Mouse (Mus musculus) frontal cortex, adult 2 months (tissue): ENCODE results near the gene Antxr1. TPM values are rescaled to one million over a fixed set of nuclear protein-coding genes. Genes with fewer than 3 reads are reported as not detected.

Experiments used
- DNase-seq, 2 experiments: peaks; one replicate each; pipeline ENCODE4 v3.0.0; 2022; ENCODE audit warnings: low spot score in 1 of 2; ENCODE audit errors: extremely low spot score in 1 of 2
- polyA plus RNA-seq: library from polyadenylated mRNA; depleted of rRNA; stranded (reverse); fragments of >200 nt; gene quantifications from 2 replicates; pipeline ENCODE4 v1.2.3, GENCODE M21; 2012

Antxr1 gene
- polyA plus RNA-seq, 1 experiment, result 11.3 TPM

DNA sequence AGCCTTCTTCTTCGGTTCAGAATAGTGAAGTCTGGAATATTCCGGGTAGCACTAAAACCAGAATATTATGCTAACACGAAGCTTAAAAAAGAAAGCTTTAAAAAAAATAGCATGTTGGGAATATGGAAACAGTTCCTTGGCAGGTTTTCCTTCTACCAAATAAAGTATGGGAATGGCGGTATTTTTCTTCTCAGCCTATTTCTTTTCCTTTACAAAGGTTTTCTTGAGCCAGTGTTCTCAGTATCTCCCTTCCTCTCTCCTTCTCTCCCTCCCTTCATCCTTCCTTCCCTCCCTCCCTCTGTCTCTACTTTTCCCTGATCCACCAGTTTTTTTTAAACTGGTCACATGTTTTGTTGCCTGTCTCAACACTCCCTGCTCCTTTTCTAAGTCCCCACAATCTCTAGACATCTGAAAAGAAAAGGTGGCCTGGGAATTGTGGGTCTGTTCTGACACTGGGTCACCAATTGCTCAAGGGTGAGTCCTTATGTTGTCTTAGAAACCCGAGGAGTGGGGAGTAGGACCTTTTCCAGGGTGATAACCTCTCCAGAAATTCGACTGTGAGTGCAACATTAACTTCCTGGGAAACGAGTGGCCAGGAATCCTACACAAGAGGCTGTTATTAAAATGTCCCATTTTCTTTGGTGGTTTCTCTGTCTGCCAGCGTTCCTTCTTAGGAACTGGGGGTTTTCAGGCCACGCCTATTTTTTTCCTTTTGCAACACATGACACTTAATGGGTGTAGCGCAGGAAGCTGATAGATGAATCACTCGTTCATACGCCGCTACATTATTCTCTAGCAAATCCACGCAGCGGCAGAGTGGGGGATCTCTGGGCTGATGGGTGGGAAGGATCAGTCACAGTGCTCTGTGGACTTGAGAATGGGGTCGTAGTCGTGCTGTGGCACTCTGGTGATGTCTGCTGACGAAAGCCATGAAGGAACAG lies 42.4 kb downstream of the Antxr1 start:
- no peak for DNase-seq

DNA sequence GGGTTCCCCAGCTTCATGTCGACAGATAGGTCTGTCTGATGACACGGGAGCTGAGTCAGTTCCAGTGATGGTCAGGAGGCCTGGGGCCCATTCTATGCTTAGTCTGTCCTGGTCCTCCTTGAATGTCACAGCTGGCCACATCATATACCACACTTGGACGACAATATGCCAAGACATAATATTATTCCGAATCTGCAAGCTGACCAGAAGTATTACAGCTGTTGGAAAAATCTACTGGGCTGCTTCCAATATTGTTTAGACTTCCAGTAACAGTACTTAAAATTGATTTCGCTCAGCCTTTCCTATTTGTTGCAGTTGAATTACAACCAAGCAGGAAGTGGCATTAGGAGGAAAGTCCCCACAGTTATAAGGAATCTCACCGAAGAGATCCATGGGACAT lies 48.4 kb downstream of the Antxr1 start:
- no peak for DNase-seq

DNA sequence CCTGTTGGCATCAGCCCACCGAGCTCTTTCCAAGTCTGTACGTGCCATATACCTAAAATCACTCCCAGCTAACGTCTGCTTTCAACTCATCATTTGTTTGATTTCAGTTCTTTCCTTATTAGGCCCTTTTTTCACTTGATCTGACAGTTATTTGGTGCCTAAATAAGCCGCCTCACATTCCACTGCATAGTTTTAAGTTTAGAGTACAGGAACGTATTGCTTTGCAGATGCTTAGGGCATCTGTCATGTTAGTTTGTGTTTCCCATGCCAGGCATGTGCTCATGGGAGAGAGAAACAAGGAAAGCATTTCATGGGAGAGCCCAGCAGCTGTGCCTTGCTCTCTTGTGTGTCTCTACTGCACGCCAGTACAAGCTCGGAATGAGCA lies 50.3 kb downstream of the Antxr1 start:
- DNase-seq, result no peak

DNA sequence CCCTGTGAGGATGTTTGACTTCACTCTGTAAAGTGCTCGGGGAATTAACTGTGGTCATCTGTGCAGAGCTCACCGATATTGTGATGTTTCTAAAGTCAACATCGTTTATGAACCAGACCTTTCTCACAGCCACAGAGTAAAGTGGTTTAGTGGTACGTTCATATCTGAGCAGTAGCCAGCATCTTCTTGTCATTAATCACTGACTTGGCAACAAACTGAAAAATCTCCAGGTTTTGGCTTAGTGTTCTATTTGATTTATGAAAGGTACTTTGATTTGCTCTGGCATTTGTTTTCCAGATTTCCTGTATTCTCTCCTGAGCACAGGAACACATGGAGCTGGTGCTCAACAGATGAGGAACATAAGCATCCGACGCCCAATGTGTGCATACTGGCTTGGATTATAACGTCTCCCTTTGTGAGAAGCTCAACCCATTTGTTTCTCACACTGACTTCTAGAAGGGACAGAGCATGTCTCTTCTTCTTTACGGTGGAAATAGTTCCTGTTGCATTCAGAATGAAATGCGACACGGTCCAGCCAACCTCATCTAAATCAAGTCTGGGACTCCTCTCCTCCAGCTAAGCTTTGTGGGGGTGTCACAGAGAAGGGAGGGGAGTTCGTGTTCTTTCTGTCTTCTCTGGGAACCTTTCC lies 50.8 kb downstream of the Antxr1 start:
- DNase-seq, result no peak

DNA sequence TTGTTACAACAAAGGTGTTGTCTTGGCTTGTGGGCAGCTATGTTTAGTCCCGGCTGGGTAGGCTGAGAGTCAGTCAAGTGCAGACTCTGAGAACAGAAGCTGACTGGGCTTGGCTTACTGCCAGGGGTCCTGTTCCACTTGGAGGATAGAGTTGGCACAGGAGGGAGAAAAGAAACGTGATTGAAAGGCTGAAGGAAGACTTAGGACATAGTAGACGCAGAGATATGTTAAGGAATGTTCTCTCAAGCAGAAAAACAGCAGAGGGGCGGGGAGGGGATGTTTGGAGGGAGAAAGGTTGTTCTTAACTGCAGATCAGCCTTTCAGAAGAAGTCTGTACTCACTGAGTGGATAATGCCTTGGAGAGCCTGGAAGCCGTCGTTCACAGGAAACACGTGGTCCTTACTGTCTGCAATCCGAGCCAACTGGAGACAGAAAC lies 53.3 kb downstream of the Antxr1 start:
- no peak for DNase-seq

DNA sequence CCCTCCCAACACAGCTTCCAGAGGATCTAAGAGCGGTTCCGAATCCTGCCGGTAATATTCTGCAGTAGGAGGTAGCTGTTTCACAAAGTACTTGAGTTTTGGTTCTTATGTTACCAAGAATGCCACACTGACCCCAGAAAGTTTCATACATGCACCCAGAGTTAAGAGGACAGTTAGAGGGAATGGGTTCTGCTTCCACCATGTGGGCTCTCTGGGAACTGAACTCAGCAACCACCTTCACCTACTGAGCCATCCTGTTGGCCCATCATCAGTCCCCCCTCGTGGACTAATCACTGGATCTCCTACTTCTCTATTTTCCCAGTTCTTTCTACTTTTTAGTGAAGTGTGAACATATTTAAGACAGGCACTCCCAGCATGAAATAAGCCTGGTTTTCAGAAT lies 53.9 kb downstream of the Antxr1 start:
- no peak for DNase-seq

DNA sequence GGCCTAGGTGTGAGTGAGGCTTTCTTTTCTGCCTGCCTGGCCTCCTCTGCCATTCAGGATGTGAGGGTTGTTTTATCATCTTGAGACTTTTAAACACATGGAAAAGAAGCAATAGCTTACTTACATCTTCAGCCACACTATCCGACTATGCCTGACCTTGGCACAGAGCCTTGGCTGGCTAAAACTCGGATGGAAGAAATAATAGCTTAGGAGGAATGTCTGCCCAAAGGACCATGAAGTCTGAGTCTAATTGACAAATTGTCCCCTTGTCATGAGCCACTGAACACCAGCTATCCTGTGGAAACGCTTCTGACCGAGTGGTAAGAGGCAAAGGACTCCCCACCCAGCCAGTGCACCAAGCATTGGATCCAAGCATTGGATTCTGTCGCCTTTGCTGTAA lies 57.5 kb downstream of the Antxr1 start:
- no peak for DNase-seq

DNA sequence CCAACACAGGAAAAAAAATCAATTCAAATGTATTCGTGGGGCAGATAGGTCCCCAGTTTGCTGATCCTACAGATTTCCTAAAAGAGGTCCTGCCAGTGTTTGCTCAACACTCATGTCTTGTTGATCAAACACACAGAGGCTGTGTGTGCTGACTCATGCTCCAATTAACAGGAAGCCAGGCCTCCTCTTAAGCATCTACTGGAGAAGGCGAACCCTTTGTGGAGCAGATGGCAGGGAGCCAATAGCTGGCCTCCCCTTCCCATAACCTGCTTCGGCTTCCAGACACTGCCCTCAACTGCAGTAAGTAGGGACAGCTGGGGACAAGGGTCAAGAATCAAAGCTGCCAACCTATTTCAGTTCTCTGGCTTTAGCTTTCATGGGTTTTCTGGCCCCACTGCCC lies 58.1 kb downstream of the Antxr1 start:
- DNase-seq, result no peak

DNA sequence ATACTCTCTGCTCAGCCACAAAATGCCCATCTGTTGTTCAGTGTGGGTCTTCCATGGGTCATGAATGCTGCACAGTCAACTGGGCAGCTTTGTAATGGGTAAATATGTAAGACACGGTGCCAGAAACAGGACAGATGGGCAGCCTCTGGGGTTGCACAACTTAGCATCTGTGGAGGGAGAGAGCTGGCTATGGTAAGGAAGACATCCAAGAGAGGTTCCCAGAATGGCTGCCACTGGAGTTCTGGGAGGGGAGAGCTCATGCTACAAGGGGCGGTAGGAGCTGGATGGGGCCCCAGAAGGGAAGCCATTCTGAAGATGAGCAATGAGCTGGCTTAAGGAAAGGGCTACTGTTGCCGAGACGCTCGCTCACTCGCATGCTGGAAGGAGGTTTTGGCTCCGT lies 58.7 kb downstream of the Antxr1 start:
- DNase-seq, result peak in 1 of 2 experiments; percentile 41

DNA sequence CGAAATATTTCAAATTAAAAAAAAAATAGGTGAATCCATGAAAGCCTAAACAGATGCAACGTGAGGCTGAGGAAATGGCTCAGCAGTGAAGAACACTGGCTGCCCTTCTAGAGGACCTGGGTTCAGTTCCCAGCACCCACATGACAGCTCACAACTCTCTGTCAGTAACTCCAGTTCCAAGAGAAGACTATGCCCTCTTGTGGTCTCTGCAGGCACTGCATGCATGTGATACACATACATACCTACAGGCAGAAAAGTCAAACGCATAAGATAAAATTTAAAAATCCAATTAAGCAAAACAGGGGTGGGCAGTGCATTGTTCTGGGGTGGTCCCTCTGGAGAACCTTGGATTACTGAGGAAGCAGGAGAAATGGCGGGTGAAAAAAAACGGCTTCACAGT lies 60.8 kb downstream of the Antxr1 start:
- no peak for DNase-seq

DNA sequence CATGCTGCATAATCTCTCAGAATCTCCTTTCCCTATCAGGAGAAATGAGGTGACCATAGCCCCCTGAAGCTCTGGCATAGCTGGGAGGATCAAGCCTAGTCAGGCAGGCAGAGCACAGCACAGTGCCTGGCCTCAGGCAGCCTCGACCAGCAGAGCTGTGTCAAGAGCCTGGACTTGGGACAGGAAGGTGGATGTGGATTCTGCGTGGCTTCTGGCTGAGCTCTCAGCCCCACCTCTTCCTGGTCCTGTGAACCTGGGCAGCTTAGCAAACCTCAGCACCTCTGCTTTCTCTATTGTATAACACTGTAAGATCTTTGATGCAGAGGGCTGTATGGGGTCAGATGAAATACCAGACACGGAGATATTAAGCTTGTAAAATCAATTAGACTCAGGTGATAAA lies 61.8 kb downstream of the Antxr1 start:
- DNase-seq, result no peak

DNA sequence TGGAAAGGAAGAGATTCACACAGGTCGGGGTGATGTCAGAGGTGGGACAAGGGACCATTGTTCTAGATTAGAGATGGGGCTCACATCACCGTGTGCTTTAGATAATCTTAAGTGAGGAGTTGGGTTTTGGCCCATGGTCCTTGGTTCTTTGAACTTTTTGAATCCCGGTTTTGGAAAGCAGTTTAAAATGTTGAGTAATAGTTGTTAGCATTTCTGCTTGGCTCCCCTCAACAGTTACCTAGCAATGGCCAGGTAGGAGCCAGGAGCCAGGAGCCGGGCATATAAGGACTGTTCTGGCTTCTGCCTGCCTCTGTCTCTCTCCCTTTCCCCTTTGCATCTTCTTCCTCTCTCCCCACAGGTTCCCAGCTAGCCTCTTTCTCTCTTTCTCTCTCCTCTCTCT lies 62.5 kb downstream of the Antxr1 start:
- DNase-seq, result no peak

DNA sequence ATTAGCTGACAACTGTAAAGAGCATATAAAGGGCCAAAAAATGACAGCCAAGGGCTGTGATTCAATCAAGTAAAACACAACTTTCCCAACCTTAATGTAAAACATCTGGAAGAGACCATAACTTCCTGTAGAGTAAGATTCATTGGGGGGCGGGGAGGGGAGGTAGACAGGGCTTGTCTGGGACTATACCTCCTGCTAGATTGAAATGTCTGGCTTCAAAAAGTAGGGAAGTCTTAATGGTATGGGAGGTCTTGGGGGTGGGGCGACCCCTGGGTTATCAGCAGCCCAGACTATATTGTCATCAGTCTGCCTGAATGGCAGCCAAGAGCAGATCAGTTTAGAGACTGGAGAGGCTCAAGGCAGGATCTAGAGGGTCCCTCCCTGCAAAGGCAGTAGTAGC lies 63.4 kb downstream of the Antxr1 start:
- no peak for DNase-seq

DNA sequence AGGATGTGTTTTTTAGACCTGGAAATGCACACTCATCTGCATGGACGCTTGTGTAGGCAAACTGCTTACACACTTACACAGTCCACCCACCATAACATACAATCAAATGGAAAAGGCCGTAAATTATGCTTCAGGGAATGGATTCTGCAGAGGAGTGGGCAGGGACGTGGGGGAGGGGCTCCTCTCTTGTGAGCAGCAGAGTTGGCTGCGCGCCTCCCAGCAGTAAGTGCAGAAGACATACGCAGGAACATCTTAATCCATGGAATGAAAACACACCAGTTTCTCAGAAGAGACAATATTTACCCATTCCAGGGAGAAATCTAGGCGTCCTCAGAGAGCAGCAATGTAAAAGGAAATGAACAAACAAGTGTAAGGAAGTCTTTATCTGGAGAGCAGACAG lies 65.2 kb downstream of the Antxr1 start:
- peak in 1 of 2 experiments; percentile 67 for DNase-seq

DNA sequence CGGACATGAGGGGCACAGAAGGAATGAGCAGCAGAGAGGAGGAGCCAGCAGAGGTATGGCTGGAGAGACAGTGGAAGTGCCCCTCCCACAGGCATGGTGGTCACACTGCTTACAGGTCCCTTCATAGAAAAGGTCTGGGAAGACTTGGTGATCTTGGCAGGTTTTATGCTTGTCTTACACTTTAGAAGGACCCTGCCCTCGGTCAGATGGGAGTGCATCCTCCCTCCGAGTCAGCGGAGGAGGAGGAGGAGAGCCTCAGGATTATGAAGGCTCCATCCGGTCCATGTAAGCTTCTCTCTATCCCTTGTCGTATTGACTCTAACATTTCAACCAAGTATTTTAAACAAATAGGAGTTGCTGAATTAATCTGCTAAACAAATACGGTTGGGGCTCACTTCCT lies 65.7 kb downstream of the Antxr1 start:
- DNase-seq, result no peak

DNA sequence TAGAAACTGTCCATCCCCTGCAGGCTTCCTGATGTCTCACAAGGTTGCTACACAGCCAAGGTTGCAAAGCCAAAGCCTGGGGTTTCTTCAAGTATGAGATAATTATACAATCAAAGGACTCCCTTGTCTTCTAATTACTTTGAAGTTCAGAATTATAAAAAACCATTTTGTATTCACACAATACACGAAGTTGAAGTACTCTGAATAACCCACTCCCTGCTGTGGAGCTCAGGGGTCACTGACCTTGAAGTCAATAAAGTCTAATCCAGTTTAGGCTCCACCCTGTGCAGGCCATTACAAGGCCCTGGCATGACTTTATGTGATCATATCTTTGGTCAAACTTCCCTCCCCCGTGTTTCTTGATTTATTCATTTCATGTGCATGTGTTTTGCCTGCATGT lies 73.0 kb downstream of the Antxr1 start:
- DNase-seq, result no peak

DNA sequence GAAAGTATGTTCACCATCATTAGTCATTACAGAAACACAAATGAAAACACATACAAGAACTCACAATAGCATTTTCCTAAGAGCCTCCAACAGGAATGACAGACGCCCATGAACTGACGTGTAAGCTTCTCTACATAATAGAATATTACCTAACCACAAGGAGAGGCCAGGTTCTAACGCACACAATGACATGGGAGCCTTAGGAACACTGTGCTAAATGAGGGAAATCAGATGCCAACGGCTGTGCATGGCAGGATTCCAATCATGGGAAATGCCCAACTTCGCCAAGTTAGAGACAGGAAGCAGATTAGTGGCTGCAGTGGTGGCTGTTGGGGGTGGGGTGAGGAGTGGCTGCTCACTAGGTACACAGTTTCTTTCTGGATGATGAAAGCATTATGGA lies 76.6 kb downstream of the Antxr1 start:
- no peak for DNase-seq

DNA sequence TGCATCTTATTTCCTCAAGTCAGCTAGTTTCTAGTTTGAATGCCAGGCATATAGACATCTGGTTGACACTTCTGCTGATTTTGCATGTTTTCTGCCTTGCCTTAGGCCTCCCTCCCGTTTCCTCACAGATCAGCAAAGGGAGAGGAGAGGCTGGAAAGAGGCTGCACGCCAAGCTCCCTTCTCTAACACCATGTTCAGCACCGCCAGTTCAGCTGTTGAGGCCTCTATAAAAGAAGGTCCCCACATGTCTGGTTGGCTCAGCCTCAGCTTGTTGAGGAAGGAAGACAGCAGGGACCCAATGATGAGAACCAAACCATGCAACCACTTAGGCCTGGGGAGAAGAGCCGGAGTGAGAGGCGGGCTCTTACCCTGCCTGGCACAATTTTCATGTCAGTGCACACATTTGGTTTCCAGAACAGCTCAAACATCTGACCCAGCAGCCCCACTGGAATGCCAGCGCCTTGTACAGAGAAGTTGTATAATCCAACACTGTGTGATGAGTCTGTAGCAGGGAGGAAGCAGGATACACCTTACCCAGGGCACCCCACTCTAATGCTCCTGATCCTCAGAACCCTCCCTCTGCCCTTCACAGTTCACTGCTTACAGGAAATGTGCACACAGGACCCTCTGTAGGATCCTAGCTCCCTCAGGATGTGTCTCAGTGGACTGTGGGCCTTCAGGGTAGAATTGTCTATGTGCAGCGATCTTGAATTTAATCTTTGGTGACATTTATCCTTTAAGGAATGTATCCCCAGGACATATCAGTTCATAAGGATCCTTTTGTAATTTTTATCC lies 77.4 kb downstream of the Antxr1 start:
- peak; percentile 43 to 56 for DNase-seq

DNA sequence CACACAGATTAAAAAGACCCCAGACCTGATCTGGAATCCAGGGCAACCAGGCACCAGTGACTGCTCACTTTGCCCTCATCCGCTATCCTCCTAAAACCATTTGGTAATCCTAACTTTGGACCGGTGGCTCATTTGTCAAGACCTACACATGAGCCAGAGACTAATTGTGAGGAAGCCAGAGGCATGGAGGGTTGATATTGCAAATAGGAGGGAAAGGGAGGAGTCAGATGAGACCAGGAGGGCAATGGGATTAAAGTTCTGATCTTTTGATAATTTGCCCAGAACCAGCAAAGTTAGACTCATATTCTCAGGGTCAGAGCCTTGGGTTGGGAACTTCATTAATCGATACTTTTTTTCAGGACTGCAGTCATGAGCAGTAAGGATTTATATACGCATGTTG lies 78.2 kb downstream of the Antxr1 start:
- DNase-seq, result no peak

DNA sequence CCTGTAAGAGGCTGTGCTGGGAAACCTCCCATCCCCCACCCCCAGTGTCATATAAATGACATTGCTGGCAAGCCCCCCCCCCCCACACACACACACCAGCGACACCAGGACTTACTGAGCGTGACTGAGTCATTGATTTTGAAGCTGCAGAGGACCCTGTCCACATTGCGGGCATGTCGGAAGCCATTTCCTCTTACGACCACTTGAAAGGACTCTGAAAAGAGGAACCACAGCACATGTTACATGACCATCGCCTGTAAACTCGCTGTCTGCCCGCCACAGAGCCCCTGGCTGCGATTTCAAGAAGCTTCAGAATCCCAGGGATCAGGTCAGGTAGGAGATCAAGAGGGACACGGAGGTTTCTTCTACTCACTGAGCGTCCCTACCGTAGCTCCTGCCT lies 80.0 kb downstream of the Antxr1 start:
- no peak for DNase-seq

DNA sequence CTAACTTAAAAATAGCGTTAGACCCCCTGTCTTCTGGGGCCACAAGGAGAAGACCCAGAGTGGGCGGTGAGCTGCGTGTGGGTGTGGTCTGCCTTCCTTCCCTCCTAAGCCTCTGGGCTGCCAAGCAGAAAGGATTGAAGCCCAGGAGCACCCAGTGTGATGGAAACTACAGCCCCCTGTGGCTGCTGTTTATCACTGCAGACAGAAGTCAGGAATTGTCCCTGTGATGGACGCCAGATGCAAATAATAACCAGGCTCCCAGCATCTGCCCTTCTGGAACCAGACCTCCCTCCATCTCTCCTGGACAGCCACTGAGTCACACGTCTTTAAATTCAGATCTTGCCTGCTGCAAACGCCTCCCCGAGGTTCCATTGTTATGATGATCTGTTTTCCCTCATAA lies 80.9 kb downstream of the Antxr1 start:
- no peak for DNase-seq
